Mouse (Mus musculus) B cell, adult (primary cell): ENCODE data around the gene Asgr1. TPM values are rescaled to one million over a fixed set of nuclear protein-coding genes. Genes with fewer than 3 reads are reported as not detected.

Experiments
- total RNA-seq: library from RNA; stranded (reverse); gene quantifications from 4 replicates; pipeline ENCODE4 v1.2.4, GENCODE M21; 2023; ENCODE audit not compliant: inconsistent age

Gene Asgr1
- not detected in 4 replicates for total RNA-seq

DNA sequence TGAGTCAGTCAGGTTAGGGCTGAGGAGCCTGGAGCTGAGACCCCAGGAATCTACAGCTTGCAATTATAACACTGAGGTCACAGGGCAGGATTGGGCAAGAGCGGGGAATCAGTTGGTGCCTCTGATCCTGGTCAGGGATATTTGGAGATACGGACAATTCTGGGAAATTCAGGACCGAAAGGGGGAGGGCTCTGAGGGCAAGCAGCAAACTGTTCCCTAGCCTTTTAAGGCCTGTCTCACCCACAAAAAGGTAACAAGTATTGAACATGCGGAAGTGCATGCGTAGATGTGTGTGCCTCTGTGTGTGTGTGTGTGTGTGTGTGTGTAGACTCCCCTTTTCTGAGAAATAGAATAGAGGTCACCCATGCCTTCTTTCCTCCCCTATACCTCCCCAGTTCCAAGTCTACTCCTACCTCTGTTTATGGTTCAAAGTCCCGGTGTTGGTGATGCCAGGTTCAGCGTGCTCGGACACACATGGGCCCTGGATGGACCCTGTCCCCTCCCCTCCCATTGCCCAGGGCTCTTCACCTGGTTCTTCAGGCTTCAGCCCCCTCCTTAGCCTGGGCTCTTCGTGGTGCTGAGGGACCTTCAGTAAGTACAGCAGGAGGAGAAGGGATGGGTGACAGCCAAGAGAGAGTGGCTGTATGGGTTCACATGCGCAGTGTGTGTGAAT is at the start of gene Asgr1:
TSS of gene Asgr1 (plus strand) at position 188 of the 673 bp plus-strand sequence.

DNA sequence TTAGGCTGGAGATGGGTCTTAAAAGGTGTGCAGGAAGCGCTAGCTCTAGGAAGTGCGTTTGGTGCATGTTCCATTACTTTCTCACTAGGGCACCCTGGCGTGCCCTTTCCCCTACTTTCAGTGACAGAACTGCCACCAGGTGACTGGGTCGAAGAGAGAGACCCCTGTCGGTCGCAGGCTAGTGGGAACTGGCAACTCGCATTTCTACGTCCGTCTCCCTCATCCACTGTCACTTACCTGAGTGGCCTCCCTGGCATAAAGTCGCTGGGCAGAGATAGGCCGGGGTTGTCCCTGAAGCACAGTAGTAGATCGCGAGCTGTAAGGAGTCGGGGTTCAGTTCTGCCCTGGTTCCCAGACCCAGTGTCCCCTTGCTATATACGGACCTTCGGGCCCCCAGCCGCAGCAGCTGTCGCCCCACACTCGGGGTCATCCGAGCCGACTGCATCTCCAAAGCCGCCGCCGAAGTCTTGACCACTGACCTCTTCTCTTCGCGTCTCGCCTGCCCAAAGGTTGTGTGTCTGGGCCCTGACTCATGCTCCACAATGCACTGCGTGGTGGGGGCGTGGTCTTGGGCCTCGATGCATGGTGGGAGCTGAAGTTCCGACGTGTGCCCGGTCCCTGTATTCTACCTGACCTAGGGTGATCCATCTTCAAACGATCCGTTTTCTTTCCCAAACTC is 38.9 kb upstream of the Asgr1 start, which contains the start of gene Acadvl:
TSS of gene Acadvl (minus strand) at position 532 of the 679 bp plus-strand sequence.

DNA sequence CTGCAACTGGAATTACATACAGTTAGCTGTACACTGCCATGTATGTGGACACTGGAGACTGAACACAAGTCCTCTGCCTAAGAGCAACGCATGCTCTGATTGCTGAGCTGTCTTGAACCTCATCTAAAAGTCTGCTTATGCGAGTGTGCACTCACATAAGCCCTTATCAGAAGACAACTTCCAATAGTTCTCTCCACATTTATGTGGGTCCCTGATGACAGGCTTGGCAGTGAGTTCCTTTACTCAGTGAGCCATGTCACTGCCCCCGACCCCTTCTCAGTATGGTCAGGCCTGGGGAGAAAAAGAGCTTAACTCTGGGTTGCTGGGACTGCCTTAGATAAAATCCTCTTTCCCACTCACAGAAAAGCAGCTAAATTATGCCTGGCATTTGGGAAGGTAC is 37.2 kb upstream of the Asgr1 start, which contains the start of gene Dlg4:
TSS of gene Dlg4 (plus strand) at position 274 of the 400 bp plus-strand sequence.

DNA sequence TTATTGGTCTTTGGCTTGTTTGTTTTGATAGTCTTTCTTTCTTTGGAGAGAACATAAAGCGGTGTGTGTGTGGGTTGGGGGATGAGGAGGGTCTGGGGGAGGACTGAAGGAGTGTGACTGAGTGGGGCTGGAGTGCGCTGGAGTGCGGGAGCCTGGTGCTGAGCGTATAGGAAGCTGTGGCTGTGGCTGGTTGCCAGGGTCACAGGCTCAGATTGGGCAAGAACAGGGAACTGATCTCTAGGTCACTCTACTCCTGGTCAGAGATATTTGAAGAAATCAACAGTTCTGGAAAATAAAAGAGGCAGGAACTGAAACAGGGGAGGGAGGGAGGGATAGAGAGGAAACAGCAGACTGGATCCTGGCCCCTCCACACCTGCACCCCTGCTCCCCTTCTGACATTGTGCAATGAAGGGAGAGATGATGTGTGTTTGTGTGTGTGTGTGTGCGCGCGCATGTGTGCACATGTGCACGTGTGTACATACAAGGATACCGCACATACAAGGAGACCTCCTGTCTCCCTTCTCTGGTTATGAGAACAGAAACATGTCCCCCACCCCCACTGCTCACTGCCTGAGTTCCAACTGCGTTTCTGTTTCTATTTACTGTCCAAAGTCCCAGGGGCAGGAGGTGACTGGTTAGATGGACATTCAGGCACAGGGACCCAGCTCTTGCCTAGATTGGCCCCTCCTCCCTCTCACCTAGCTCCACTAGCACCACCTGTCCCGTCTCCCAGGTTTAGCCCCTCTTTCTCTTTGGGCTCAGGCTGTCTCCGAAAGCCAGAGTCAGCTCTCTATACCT is 38.3 kb downstream of the Asgr1 start, which contains the start of gene Asgr2:
TSS of gene Asgr2 (plus strand) at position 659 of the 798 bp plus-strand sequence.

Other genes with a start within 250 kb of the Asgr1 start
- gene Tmem102, start 248.5 kb upstream of the Asgr1 start, total RNA-seq: not detected in 4 replicates
- gene Gm39566, start 238.8 kb upstream of the Asgr1 start, total RNA-seq: not detected in 4 replicates
- not detected in 4 replicates for gene Spem2, start 235.6 kb upstream of the Asgr1 start, total RNA-seq
- not detected in 4 replicates for gene Spem1, start 231.9 kb upstream of the Asgr1 start, total RNA-seq
- 0.24 to 1.3 TPM (median 0.59 TPM) in 4 replicates for gene Nlgn2, start 216.3 kb upstream of the Asgr1 start, total RNA-seq
- 30.9 to 38.6 TPM (median 37.0 TPM) in 4 replicates for gene Tmem256, start 215.6 kb upstream of the Asgr1 start, total RNA-seq
- 9.8 to 13.0 TPM (median 11.5 TPM) in 4 replicates for gene Plscr3, start 207.7 kb upstream of the Asgr1 start, total RNA-seq
- gene Tnk1, start 195.4 kb upstream of the Asgr1 start, total RNA-seq: not detected in 4 replicates
- not detected in 4 replicates for gene Tmem95, start 176.1 kb upstream of the Asgr1 start, total RNA-seq
- 1.8 to 2.3 TPM (median 2.0 TPM) in 4 replicates for gene Kctd11, start 172.7 kb upstream of the Asgr1 start, total RNA-seq
- gene Acap1, start 158.5 kb upstream of the Asgr1 start, total RNA-seq: 477 to 556 TPM (median 497 TPM) in 4 replicates
- 2.1 to 2.7 TPM (median 2.3 TPM) in 4 replicates for gene 2810408A11Rik, start 153.1 kb upstream of the Asgr1 start, total RNA-seq
- gene Neurl4, start 153.0 kb upstream of the Asgr1 start, total RNA-seq: 55.7 to 74.4 TPM (median 62.8 TPM) in 4 replicates
- 138 to 159 TPM (median 142 TPM) in 4 replicates for gene Gps2, start 140.2 kb upstream of the Asgr1 start, total RNA-seq
- gene Eif5a, start 132.1 kb upstream of the Asgr1 start, total RNA-seq: 362 to 387 TPM (median 377 TPM) in 4 replicates
- gene Ybx2, start 118.3 kb upstream of the Asgr1 start, total RNA-seq: not detected in 4 replicates
- gene Slc2a4, start 105.9 kb upstream of the Asgr1 start, total RNA-seq: not detected in 4 replicates
- not detected in 4 replicates for gene Cldn7, start 89.3 kb upstream of the Asgr1 start, total RNA-seq
- gene Ctdnep1, start 72.9 kb upstream of the Asgr1 start, total RNA-seq: 103 to 123 TPM (median 108 TPM) in 4 replicates
- gene Elp5, start 71.6 kb upstream of the Asgr1 start, total RNA-seq: 34.4 to 62.8 TPM (median 46.7 TPM) in 4 replicates
- gene Gabarap, start 62.9 kb upstream of the Asgr1 start, total RNA-seq: 311 to 355 TPM (median 331 TPM) in 4 replicates
- gene Phf23, start 58.3 kb upstream of the Asgr1 start, total RNA-seq: 52.7 to 62.9 TPM (median 56.6 TPM) in 4 replicates
- gene Dvl2, start 53.5 kb upstream of the Asgr1 start, total RNA-seq: 48.4 to 53.5 TPM (median 51.0 TPM) in 4 replicates
- 53.0 to 60.7 TPM (median 59.3 TPM) in 4 replicates for gene Acadvl, start 38.7 kb upstream of the Asgr1 start, total RNA-seq
- 3.5 to 5.4 TPM (median 4.2 TPM) in 4 replicates for gene Dlg4, start 37.1 kb upstream of the Asgr1 start, total RNA-seq
- gene Asgr2, start 38.6 kb downstream of the Asgr1 start, total RNA-seq: not detected in 4 replicates
- gene Mgl2, start 76.2 kb downstream of the Asgr1 start, total RNA-seq: not detected in 4 replicates
- gene Clec10a, start 102.1 kb downstream of the Asgr1 start, total RNA-seq: 0.57 TPM in 1 of 4 replicates, not detected in the others
- not detected in 4 replicates for gene Slc16a11, start 158.7 kb downstream of the Asgr1 start, total RNA-seq
- gene Slc16a13, start 167.0 kb downstream of the Asgr1 start, total RNA-seq: 1.8 to 2.3 TPM (median 2.1 TPM) in 4 replicates
- 0.45 to 1.1 TPM (median 0.85 TPM) in 4 replicates for gene Bcl6b, start 175.7 kb downstream of the Asgr1 start, total RNA-seq
- 62.4 to 92.8 TPM (median 71.3 TPM) in 4 replicates for gene 0610010K14Rik, start 183.8 kb downstream of the Asgr1 start, total RNA-seq
- 4.4 to 9.6 TPM (median 7.2 TPM) in 4 replicates for gene Gm21988, start 185.7 kb downstream of the Asgr1 start, total RNA-seq
- 73.2 to 81.6 TPM (median 73.8 TPM) in 4 replicates for gene Rnasek, start 185.8 kb downstream of the Asgr1 start, total RNA-seq
- gene Alox12, start 201.3 kb downstream of the Asgr1 start, total RNA-seq: 0.57 to 0.64 TPM in 2 of 4 replicates, not detected in the others